Mouse (Mus musculus) hindbrain, embryonic 10.5 days (tissue): ENCODE data around the gene Gm4969. TPM values are rescaled to one million over a fixed set of nuclear protein-coding genes. Genes with fewer than 3 reads are reported as not detected.

Experiments
- DNase-seq: peaks from one replicate; pipeline ENCODE4 v3.0.0-alpha.2; 2017; ENCODE audit warnings: low spot score
- H3K27ac ChIP-seq: fragments of 300-500 bp; sonication (generic); 2 replicates; pipeline ENCODE4 v1.5.1; 2016; ENCODE audit warnings: mild to moderate bottlenecking, moderate library complexity
- H3K27me3 ChIP-seq: fragments of 300-500 bp; sonication (generic); 2 replicates; pipeline ENCODE4 v1.6.1; 2016; ENCODE audit warnings: mild to moderate bottlenecking; ENCODE audit not compliant: poor library complexity, insufficient read depth, severe bottlenecking
- H3K36me3 ChIP-seq: fragments of 300-500 bp; sonication (generic); 2 replicates; pipeline ENCODE4 v1.6.1; 2016; ENCODE audit warnings: mild to moderate bottlenecking, moderate library complexity
- H3K4me1 ChIP-seq: fragments of 300-500 bp; sonication (generic); replicated peaks from 2 replicates; pipeline ENCODE4 v1.6.1; 2016; ENCODE audit warnings: mild to moderate bottlenecking
- H3K4me3 ChIP-seq: fragments of 300-500 bp; sonication (generic); 2 replicates; pipeline ENCODE4 v1.5.1; 2016; ENCODE audit warnings: mild to moderate bottlenecking, moderate library complexity
- H3K9me3 ChIP-seq: fragments of 300-500 bp; sonication (generic); 2 replicates; pipeline ENCODE4 v1.6.1; 2016; ENCODE audit warnings: mild to moderate bottlenecking, moderate library complexity
- WGBS: fragments of 180-500 bp; shearing (Covaris S2); methylation state at CpG from one replicate; pipeline ENCODE4 v1.1.7; 2016; 5-methylcytosine and 5-hydroxymethylcytosine counted together
- polyA plus RNA-seq: library from polyadenylated mRNA; unstranded; fragments of >200 nt; fragmentation: Nextera tagmentation; extraction: Ambion mirVana; gene quantifications from 2 replicates; pipeline ENCODE4 v1.2.1, GENCODE M21; 2016

Gene Gm4969
- polyA plus RNA-seq, 1 experiment from 2014 or later: 1.5 TPM

DNA sequence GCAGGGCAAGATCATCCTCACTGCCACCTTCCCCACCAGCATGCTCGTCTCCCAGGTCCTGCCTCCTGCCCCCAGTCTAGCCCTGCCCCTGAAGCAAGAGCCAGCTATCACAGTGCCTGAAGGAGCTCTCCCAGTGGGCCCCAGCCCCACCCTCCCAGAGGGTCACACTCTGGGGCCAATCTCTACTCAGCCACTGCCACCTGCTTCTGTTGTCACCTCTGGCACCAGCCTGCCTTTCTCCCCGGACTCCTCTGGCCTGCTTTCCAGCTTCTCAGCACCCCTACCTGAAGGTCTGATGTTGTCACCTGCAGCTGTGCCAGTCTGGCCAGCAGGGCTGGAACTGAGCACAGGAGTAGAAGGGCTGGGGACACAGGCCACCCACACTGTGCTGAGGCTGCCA, 21.0 kb downstream of the Gm4969 start:
- no peak for DNase-seq
- H3K27me3 ChIP-seq: peaks cover 3% of the 10 kb centered on the region
- H3K4me3 ChIP-seq: peak overlapping the region; percentile 79
- H3K4me1 ChIP-seq: peaks cover 59% of the 10 kb centered on the region
- no peak overlapping the region for H3K27ac ChIP-seq
- no peaks in the 10 kb centered on the region for H3K9me3 ChIP-seq
- WGBS: 75% methylated on average over 2 of the region's 2 CpGs
- H3K36me3 ChIP-seq: peaks cover 21% of the 10 kb centered on the region

DNA sequence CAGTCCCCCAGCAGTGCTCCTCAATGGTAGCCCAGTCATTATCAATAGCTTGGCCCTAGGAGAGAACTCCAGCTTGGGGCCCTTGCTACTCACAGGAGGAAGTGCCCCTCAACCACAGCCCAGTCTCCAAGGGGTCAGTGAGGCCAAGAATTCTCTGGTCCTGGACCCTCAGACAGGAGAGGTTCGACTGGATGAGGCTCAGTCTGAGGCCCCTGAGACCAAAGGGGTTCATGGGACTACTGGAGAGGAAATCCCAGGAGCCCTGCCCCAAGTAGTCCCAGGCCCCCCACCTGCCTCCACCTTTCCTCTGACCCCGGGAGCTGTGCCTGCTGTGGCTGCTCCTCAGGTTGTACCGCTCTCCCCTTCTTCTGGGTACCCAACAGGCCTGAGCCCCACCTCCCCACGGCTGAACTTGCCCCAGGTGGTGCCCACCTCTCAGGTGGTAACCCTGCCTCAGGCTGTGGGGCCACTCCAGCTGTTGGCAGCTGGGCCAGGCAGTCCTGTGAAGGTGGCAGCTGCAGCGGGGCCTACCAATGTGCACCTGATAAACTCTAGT, 21.7 kb downstream of the Gm4969 start:
- H3K4me3 ChIP-seq: peak overlapping the region; percentile 79
- H3K27me3 ChIP-seq: peaks cover 10% of the 10 kb centered on the region
- H3K27ac ChIP-seq: peak overlapping the region; percentile 98
- H3K4me1 ChIP-seq: peaks cover 66% of the 10 kb centered on the region
- H3K9me3 ChIP-seq: no peaks in the 10 kb centered on the region
- H3K36me3 ChIP-seq: peaks cover 27% of the 10 kb centered on the region
- no peak for DNase-seq
- 54% methylated on average over 5 of the region's 5 CpGs for WGBS

DNA sequence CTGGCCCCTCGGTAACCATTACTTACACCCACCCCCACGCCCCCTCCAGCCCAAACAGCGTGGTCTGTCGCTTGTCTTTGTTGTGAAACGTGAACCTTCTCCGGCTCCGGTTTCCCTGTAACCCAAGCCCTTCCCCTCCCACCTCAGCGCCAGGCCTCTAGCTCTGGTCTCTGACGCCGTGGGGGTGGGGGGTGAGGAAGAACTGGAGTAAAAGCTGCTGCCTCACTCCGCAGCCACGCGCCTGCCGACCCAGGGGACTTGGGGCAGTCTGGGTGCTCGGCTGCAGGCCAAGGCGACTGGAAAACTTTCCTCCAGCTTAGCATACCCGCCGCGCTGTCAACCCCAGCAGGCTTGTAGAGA, 22.4 kb downstream of the Gm4969 start:
- WGBS: under 1% methylated on average over 19 of the region's 19 CpGs
- H3K27me3 ChIP-seq: peaks cover 18% of the 10 kb centered on the region
- peaks cover 68% of the 10 kb centered on the region for H3K4me1 ChIP-seq
- H3K9me3 ChIP-seq: no peaks in the 10 kb centered on the region
- peak; percentile 83 for DNase-seq
- peak overlapping the region; percentile 98 for H3K27ac ChIP-seq
- H3K36me3 ChIP-seq: peaks cover 34% of the 10 kb centered on the region
- H3K4me3 ChIP-seq: peak overlapping the region; percentile 79

DNA sequence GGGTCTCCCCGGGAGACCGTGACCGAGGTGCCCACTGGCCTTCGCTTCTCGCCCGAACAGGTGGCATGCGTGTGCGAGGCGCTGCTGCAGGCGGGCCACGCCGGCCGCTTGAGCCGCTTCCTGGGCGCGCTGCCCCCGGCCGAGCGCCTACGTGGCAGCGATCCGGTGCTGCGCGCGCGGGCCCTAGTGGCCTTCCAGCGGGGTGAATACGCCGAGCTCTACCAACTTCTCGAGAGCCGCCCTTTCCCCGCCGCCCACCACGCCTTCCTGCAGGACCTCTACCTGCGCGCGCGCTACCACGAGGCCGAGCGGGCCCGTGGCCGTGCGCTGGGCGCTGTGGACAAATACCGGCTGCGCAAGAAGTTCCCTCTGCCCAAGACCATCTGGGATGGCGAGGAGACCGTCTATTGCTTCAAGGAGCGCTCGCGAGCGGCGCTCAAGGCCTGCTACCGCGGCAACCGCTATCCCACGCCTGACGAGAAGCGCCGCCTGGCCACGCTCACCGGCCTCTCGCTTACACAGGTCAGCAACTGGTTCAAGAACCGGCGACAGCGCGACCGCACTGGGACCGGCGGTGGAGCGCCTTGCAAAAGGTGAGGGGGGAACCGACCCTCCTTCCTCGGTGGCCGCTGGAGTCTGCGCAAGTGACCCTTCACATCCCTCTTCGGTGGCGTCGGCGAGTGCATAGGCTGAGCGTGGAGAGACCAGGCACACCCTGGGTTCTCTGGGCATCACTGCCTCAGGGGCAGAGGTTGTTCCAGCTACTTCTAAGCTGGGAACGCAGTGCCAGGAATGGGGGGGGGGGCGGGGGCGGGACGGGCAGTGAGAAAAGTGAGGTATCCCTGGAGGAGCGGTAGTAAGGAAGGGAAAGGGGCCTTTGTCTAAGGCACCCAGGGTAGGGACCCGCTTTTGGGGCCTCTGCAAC, 23.1 kb downstream of the Gm4969 start:
- DNase-seq: peak; percentile 69
- Histone ChIP-seq H3K27me3 (peaks cover 24% of the 10 kb centered on the region), H3K4me1 (peaks cover 68% of the 10 kb centered on the region), H3K4me3 (peak overlapping the region; percentile 79), H3K27ac (peak overlapping the region; percentile 98), H3K9me3 (no peaks in the 10 kb centered on the region), H3K36me3 (peaks cover 41% of the 10 kb centered on the region)
- under 1% methylated on average over 87 of the region's 87 CpGs for WGBS

DNA sequence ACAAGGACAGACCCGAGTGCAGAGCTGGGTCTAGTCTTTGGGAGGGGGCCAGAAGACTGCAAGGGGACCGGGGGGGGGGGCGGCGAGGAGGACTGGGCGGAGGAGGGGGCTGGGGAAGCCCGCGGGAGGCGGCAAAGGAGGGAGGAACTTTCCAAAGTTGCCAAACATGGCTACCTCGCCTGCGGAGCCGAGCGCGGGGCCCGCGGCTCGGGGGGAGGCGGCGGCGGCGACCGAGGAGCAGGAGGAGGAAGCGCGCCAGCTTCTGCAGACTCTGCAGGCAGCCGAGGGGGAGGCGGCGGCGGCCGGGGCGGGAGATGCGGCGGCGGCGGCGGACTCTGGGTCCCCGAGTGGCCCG, 23.7 kb downstream of the Gm4969 start, which contains the start of gene Six5:
Gene Six5, plus strand, starts transcription at position 124 of the 355 bp plus-strand sequence.
- peaks cover 47% of the 10 kb centered on the region for H3K36me3 ChIP-seq
- peak within 1 kb of the TSS; percentile 98 for H3K27ac ChIP-seq
- DNase-seq: no peak
- H3K27me3 ChIP-seq: peaks cover 25% of the 10 kb centered on the region
- under 1% methylated on average over 30 of the region's 36 CpGs for WGBS
- peaks cover 68% of the 10 kb centered on the region for H3K4me1 ChIP-seq
- H3K4me3 ChIP-seq: peak within 1 kb of the TSS; percentile 79
- no peaks in the 10 kb centered on the region for H3K9me3 ChIP-seq

DNA sequence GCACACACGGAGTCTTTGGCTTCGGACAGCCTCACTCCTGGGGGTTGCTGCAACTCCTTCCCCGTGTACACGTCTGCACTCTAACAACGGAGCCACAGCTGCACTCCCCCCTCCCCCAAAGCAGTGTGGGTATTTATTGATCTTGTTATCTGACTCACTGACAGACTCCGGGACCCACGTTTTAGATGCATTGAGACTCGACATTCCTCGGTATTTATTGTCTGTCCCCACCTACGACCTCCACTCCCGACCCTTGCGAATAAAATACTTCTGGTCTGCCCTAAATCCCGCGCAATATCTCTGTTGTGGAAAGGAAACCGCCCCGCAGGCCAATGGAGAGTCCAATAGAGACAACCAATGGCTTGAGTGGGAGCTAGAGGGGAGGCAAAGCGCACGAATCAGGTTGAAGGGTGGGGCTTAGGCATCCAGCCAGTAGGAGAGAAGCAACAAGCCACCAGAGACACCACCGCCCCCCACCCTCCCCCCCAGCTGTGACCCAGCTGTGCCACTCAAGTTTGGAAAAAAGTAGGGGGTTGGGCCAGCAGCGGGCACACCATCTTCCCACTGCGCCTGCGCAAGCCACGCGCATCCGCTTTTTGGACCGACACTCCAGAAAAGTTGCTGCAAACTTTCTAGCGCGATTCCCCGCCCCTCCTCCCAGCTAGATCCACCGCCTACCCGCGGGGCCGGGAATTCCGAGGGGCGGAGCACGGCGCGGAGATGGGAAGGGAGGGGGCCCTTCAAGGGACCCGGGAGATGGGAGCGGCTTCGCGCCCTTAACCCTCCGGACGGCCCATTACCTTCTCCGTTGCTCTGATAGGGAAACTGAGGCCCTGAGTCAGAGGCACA, 24.4 kb downstream of the Gm4969 start:
- DNase-seq: peak; percentile 99
- Histone ChIP-seq H3K4me3 (peak overlapping the region; percentile 79), H3K9me3 (no peaks in the 10 kb centered on the region), H3K4me1 (peaks cover 68% of the 10 kb centered on the region), H3K36me3 (peaks cover 54% of the 10 kb centered on the region), H3K27me3 (peaks cover 25% of the 10 kb centered on the region), H3K27ac (peak overlapping the region; percentile 98)
- under 1% methylated on average over 45 of the region's 45 CpGs for WGBS

DNA sequence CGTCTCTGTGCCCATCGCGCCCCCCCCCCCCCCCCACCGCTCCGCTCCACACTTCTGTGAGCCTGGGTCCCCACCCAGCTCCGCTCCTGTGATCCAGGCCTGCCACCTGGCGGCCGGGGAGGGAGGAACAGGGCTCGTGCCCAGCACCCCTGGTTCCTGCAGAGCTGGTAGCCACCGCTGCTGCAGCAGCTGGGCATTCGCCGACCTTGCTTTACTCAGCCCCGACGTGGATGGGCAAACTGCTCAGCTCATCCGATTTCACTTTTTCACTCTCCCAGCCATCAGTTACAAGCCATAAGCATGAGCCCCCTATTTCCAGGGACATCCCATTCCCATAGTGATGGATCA, 25.0 kb downstream of the Gm4969 start:
- H3K36me3 ChIP-seq: peaks cover 56% of the 10 kb centered on the region
- WGBS: 0% methylated on average over 13 of the region's 15 CpGs
- H3K4me3 ChIP-seq: peak overlapping the region; percentile 79
- H3K27ac ChIP-seq: peak overlapping the region; percentile 98
- peaks cover 68% of the 10 kb centered on the region for H3K4me1 ChIP-seq
- H3K9me3 ChIP-seq: no peaks in the 10 kb centered on the region
- peak; percentile 88 for DNase-seq
- H3K27me3 ChIP-seq: peaks cover 25% of the 10 kb centered on the region

DNA sequence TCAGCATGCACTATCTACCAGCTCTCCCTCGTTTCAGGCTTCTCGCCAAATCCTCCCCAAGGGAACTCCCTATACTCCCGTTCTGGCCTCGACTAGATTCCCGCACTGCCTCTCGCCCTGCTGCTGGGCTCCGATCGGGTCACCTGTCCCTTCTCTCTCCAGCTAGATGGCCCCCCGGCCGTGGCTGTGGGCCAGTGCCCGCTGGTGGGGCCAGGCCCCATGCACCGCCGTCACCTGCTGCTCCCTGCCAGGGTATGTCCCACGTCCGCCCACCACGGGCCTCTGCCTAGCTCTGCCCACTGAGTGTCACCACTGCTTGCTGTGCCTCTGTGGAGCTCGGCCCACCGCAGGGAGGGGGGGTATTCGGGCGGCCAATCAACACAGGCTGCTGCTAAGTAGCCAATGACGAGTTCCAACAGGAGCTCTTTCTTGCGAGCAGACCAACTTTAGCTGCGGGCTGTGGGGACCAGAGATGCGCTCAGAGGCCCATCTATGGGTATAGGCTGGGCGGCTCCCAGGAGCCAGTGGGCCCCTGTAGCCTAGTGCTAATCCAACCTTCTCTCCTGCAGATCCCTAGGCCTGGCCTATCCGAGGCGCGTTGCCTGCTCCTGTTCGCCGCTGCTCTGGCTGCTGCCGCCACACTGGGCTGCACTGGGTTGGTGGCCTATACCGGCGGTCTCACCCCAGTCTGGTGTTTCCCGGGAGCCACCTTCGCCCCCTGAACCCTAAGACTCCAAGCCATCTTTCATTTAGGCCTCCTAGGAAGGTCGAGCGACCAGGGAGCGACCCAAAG, 25.6 kb downstream of the Gm4969 start:
- Histone ChIP-seq H3K4me1 (peaks cover 66% of the 10 kb centered on the region), H3K4me3 (peak overlapping the region; percentile 79), H3K9me3 (no peaks in the 10 kb centered on the region), H3K27me3 (peaks cover 25% of the 10 kb centered on the region), H3K36me3 (peaks cover 56% of the 10 kb centered on the region), H3K27ac (peak overlapping the region; percentile 98)
- 4% methylated on average over 38 of the region's 38 CpGs for whole genome bisulfite sequencing
- peak; percentile 87 for DNase-seq

DNA sequence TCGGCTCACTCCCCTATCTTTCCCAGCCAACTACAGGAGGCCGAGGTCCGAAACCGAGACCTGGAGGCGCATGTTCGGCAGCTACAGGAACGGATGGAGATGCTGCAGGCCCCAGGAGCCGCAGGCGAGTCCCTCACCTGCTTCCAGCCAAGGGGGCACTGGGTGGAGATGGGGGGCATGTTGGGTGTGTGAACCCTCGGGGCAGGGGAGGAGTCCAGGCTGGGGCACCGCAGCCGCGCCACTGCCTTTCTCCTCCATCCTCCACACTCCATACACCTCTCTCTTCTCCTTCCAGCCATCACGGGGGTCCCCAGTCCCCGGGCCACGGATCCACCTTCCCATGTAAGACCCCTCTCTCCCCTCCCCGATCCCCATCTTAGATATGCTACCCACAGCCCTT, 26.3 kb downstream of the Gm4969 start:
- no peaks in the 10 kb centered on the region for H3K9me3 ChIP-seq
- H3K27ac ChIP-seq: peak overlapping the region; percentile 98; the same call in 1 of the 2 replicates
- H3K36me3 ChIP-seq: peaks cover 56% of the 10 kb centered on the region
- H3K27me3 ChIP-seq: peaks cover 31% of the 10 kb centered on the region
- peak overlapping the region; percentile 79 for H3K4me3 ChIP-seq
- WGBS: 28% methylated on average over 16 of the region's 17 CpGs
- H3K4me1 ChIP-seq: peaks cover 59% of the 10 kb centered on the region
- DNase-seq: no peak

DNA sequence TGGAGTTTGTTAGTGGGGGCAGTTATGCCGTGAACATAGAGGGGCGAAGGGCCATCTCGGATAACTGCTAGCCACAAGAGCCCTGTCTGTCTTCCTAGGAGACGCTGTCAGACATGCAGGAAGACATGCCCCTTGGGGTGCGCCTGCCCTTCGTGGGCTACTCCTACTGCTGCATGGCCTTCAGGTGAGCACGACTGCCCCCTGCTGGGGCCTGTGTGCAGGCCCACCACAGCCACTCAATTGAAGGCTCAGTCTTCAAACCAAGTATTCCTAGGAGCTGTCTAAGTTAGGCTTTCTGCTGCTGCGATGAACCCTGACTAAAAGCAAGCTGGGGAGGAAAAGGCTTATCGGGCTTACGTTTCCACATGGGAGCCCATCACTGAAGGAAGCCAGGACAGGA, 29.4 kb downstream of the Gm4969 start:
- peaks cover 57% of the 10 kb centered on the region for H3K4me1 ChIP-seq
- no peak overlapping the region for H3K27ac ChIP-seq
- no peaks in the 10 kb centered on the region for H3K9me3 ChIP-seq
- H3K36me3 ChIP-seq: peaks cover 65% of the 10 kb centered on the region
- H3K27me3 ChIP-seq: peaks cover 37% of the 10 kb centered on the region
- 43% methylated on average over 10 of the region's 10 CpGs for WGBS
- H3K4me3 ChIP-seq: no peak overlapping the region
- DNase-seq: peak; percentile 68

DNA sequence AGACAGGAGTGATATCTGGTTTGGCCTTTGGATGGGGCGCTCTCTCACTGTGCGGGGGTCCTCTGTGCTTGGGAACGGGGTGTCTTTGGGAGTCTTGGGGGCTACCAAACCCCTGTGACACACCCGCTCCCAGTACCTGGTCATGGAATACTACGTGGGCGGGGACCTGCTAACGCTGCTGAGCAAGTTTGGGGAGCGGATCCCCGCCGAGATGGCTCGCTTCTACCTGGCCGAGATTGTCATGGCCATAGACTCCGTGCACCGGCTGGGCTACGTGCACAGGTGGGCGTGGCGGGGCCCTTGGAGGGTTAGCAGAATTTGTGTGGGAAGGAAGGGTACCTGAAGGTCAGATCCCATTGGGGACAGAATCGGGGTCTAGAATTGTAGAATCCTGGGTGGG, 31.4 kb downstream of the Gm4969 start:
- Histone ChIP-seq H3K4me1 (peaks cover 57% of the 10 kb centered on the region), H3K27me3 (peaks cover 29% of the 10 kb centered on the region), H3K4me3 (no peak overlapping the region), H3K36me3 (peaks cover 82% of the 10 kb centered on the region), H3K9me3 (no peaks in the 10 kb centered on the region), H3K27ac (no peak overlapping the region)
- WGBS: 59% methylated on average over 18 of the region's 18 CpGs
- DNase-seq: no peak

DNA sequence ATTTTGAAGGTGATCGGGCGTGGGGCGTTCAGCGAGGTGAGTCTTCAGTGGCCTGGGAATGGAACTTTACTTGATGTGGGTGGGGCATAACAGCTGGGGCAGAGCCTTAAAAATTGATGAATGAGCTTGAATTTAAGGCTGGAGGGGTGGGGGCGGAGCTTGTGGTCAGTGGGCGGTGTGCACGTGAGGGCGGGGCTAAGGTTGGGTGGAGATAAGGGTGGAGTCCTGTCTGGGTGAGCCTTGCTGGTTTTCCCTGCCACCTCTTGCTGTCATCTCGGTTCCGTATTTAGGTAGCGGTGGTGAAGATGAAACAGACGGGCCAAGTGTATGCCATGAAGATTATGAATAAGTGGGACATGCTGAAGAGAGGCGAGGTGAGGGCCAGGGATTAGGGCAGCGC, 32.1 kb downstream of the Gm4969 start:
- H3K27ac ChIP-seq: 0 out of 2 replicates have a peak overlapping the region, but pooled peaks have one; percentile 29
- WGBS: 9% methylated on average over 14 of the region's 14 CpGs
- peaks cover 82% of the 10 kb centered on the region for H3K36me3 ChIP-seq
- no peak for DNase-seq
- H3K4me3 ChIP-seq: peak overlapping the region; percentile 27
- H3K4me1 ChIP-seq: peaks cover 54% of the 10 kb centered on the region
- no peaks in the 10 kb centered on the region for H3K9me3 ChIP-seq
- peaks cover 22% of the 10 kb centered on the region for H3K27me3 ChIP-seq
